Mouse (Mus musculus) bone marrow, adult 2 months (tissue): ENCODE results near the gene Itga1.

Experiments used
- CTCF ChIP-seq: fragments of 200-500 bp; IDR thresholded peaks from 2 replicates; pipeline ENCODE4 v1.5.1; 2011; ENCODE audit warnings: low read length, control low read depth; ENCODE audit not compliant: control insufficient read depth, insufficient read depth
- POLR2A ChIP-seq: fragments of 200-500 bp; IDR thresholded peaks from 2 replicates; pipeline ENCODE4 v1.6.1; 2011; ENCODE audit warnings: low read depth, mild to moderate bottlenecking, control low read depth, low read length, borderline replicate concordance; ENCODE audit not compliant: control insufficient read depth

DNA sequence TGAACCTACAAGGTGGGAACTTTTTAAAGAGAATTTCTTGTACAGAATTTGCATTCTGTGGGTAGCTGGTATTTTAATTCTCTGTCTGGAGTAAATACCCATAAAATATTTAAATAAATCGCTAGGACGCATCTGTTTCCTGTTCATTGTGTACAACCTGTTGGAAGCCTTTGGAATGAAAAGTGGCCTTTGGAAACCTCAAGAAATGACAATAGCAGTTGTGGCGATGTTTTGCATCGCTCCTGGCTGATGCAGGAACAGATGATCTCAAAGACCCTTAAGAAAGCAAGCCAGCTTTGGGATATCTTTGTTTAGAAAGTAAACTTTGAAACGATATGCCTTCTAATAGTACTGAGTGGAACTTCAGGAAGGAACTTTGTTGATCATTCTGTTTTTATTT, 17.0 kb upstream of the Itga1 start:
- no peak for TF ChIP-seq CTCF
- no peak for TF ChIP-seq POLR2A
